Mouse (Mus musculus) R1 (cell line): ENCODE measurements around the gene Plod1.
"Not testable (repeated sequence)": the region's sequence is repeated elsewhere in the genome, so short reads cannot be mapped to it uniquely, and the experiment has no call there.

Experiments used
- DNase-seq: peaks from one replicate; pipeline ENCODE4 v3.0.0-alpha.2; 2018; ENCODE audit warnings: low read depth, low spot score

The Plod1 gene

DNA sequence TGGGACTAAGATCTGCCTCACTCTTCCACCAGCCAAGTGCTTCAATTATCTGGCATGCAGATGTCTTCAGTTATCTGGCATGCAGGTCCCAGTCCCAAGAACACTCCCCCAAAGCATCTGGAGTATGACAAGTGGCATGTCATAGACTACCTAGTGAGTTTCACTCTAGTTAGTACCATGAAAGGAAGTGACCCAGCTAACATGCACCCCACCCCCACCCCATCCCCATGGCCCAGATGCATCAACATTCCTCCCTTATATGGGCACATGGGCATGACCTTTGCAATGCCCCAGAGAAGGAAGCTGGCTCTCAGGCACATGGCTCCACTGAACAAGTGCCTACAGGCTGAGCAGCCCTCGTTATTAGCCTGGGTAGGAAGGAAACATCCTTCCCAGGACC, 40.2 kb downstream of the Plod1 start:
- no peak for DNase-seq

DNA sequence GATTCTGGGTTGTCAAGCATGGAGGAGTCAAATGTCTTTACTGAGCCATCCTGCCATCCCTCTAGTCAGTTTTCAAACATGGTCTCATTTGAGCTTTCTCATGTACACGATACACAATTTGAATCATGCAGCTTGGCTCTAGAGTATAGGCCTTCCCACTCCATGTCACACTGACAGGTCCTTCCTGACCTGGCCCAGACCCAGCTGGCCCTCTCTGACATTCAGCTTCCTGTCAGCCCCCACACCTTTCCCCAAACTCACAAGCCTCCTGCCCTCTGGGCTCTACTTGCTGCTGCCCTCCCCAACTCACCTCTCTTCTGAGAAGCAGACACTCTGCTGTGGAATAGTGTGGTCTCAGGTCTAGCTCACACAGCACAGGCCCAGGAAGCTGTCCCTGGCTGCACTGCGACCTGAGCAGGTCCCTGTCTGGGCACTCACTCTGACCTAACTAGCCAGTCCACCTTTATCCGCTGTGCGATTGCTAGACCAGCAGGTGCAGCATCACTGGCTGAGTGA, 40.7 kb downstream of the Plod1 start:
- DNase-seq: no peak

DNA sequence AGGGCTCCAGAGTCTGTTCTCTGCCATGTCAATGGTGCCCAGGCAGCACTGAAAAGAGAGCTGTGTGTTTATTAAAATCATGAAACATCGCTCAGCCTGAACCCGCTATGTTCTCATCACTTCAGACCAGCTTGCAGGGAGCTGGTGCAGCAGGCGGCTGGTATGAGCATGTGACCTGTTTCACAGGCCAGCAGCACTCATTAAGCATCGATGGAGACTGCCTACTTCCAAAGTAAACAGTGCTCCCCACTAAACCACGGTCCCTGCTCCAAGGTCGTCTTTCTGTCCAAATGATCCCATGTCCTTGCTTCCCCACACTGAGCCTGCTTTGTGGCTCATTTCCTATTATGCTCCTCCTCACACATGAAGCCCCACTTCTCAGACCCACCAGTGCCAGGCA, 46.2 kb downstream of the Plod1 start:
- no peak for DNase-seq

DNA sequence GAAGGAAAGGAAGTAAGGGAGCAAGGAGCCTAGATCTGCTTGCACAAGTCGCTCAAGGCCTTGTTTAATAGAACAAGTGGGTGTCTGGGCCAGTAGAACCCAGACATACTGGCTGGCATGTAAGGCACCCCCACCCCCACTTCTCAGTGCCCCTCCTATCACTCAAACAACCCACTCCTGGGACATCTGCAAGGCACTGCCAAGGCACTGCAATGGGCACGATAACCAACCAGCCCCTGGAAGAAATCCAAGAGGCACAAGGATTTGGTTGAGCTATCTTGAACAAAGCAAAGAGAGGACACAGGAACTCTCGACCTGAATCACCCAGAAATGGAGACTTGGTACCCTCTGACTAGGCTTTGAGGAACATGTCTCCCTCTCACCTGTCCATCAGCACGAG, 48.3 kb downstream of the Plod1 start:
- no peak for DNase-seq

DNA sequence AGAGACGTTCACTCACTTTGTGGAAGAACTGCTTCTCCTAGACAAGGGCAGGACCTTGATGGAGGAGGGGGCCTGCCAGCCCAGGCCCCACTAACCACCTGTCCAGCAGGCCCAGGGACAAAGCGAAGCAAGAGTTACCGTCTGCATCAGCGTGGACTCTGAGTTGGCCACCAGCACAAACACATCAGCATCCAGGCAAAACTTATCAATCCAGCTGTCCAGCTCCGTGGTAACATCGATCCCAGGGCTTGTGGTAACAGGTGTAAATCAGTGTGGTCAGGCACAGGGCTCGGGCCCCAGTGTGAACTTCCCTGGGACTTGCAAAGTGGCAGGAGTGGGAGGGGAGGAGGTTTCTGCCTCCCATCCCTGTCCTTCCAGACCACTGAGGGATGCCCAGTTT, 49.3 kb downstream of the Plod1 start:
- DNase-seq: no peak

DNA sequence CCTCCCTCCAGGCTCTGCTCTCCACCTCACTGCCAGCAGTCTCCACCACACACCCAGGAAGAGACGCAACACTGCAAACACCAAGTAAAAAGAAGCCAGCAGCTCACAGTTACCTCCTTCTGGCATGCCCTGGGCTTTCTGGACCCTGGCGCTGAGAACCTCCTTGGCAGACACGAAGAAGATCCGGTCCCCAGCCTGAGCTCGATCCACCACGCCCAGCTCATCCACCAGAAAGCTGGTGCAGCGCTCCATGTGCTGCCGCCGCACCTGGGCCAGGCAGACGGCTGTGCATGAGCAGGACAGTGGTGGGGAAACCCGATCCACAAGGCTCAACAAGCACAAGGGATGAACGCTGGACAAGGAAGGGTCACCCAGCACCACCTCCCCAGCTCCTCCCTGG, 50.4 kb downstream of the Plod1 start:
- DNase-seq: no peak

DNA sequence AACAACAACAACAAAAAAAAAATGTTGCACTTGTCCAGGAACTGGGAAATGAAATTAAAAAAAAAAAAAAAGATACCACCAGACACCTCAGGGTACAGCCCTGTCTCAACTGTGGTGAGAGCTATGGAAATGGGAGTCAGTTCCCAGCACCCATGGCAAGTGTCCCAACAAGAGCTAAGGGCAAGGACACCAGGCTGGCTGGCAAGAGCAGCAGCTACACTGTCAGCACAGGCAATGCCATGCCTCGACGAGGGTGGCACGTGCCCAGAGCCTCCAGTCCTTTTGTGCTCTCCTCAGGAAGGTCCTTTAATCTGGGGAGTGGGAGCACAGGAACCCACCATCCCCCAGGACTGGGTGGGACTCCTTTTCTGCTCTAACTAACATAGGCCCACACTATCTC, 52.4 kb downstream of the Plod1 start:
- DNase-seq: no peak

DNA sequence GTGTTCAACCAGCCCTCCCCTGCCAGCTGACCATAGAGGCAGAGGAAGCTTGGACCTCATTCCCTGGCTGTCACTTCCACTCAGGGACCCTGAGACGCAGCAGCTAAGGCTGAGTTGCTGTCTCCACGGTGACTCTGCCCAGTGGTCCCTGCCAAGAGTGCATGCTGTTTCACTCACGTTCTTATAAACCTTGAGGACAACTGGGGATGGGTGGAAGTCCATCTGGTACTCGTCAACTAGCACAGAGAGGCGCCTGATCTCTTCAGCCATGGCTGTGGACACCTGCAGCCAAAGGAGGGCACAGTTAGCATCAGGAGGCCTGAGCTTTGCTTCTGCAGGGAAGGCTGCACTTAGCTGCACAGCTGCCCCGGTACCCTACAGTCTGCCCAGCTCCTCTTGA, 53.5 kb downstream of the Plod1 start:
- no peak for DNase-seq

DNA sequence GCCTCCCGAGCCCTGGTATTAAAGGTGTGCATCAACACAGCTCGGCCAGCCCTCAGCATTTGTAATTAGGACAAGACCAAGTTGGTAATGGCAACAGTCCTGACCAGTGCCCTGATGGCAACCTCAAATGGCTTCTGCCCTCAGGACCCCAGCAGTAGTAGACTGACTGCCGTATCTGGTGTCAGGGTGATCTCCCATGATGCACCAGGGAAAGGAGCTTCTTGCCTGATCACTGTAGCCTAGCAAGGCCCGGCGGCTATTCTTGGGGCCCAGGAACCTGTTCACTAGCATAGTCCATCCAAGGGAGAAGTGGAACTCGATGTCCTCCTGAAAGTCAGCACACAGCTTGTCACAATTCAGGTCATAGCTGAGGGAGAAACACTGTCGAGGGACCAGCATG, 54.8 kb downstream of the Plod1 start:
- no peak for DNase-seq

DNA sequence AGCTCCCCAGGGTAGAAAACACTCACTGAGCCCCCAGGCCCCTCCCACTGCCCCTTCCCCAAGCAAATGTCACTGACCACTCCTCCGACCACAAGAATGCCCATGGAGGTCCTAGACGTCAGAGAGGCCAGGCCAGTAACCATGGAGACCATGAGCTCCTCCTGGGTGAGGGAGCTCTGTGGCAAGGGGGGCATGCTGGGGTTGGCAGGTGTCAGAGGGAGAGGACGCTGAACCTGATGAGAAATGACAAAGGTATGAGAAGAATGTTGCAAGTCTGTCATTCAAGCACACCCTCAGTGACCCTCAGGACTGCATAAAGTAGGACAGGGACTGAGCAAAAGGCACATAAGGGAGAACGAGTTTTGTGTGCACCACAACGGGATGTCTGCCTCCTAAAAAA, 56.7 kb downstream of the Plod1 start:
- DNase-seq: peak; percentile 60

DNA sequence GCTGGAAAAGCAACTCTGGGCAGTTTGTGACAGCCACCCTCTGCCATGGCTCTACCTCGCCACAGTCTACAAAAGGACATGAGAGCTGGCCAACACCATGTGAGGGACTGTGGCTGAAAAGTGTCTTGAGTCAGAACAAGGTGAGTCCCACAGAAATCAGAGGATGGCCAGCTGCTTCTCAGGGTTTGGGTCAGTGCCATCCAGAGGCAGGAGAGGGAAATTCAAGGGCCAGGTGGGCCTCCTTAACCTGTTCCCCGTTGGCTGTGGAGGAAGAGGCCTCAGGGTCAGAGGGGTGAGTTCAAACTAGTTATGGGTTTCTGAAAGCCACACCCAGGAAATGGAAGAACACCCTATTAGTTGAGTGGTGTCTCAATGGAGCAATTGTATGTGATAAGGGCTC, 57.1 kb downstream of the Plod1 start:
- no peak for DNase-seq

DNA sequence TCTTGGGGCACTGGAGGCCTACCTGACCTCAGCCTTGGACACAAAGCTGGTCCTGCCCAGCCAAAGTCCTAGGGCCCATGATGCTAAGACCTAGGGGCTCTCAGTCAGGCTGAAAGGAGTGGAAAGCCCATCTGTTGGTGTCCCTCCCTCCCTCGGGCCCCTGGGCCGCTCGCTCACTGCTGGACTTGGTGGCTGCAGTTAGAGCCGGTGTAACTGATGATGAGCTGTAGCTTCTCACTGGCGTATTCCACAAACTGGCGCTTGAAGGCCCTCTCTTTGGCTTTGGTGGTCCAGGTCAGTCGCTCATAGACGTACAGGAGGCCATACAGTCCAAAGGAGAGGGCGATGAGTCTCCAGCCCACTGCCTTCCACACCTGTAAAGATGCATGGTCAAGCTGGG, 58.0 kb downstream of the Plod1 start:
- no peak for DNase-seq

DNA sequence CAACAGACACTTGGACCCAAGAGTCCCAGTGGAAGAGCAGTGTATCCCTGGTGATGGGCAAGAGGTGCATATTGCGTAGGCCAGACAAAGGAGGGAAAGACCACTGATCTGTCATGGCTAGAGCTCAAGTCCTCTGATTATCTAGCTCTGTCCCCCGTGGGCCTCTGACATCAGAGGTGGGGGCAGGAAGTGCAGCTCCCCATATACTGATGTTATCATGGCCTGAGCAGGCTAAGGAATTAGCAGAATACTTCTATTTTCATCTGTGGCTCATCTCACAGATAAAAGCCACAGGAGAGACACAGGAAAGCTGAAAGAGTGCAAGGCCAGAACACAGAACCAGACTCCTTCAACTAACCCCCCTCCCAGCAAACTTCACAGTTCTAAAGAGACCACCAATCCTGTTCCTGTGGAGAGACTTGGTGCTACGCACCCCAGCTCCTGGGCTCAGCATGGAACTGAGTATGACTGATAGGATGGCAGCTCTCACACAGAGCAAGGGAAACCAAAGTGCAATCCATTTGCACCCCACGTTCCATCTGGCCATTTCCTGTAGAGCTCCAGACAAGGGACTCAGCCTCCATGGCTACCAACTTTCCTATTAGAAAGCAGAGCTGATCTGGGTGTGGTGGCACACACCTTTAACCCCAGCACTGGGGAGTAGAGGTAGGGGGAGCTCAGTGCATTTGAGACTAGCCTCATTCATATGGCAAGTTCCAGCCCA, 60.6 kb downstream of the Plod1 start:
- no peak for DNase-seq

DNA sequence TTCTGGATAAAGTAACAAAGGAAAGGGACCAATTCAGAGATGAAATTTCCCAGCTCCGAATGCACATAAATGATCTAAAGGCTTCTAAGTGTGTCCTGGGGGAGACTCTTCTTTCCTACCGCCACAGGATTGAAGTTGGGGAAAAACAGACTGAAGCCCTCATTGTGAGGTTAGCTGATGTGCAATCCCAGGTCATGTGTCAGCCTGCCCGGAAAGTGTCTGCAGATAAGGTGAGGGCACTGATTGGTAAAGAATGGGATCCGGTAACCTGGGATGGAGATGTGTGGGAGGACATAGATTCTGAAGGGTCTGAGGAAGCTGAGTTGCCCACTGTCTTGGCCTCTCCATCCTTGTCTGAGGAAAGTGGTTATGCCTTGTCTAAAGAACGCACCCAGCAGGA, 67.3 kb downstream of the Plod1 start:
- DNase-seq: no peak

DNA sequence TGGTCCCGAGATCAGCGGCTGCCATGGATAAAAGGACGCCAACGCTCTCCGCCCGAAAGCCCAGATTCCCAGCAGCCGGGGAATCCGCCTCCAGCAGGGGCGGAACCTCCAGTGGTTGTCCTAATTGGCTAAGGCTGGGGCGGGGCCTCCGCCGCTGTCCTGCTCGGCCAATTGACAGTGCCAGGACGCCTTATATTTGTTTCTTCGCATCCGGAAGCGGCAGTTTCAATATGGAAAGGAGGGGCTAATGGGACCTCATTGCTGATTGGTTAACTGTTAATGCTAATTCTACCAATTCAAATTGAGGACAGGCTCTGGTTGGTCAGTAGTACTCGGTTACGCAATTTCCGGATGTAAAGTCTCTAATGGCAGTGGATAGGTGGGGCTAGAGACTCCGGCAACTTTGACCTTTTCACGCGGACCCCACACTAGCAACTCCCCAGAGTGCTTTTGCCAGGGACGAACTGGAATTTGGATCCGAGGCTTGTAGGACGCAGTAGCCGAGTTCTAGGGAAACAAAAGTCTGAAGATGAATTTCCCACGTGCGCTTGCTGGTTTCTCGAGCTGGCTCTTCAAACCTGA, 68.0 kb downstream of the Plod1 start, which contains the start of the genes Miip and Fv1:
Gene Miip, minus strand, starts transcription at position 367 of the 582 bp plus-strand sequence.
Gene Fv1, plus strand, starts transcription at position 530 of the 582 bp plus-strand sequence.
- peak; percentile 90 for DNase-seq

DNA sequence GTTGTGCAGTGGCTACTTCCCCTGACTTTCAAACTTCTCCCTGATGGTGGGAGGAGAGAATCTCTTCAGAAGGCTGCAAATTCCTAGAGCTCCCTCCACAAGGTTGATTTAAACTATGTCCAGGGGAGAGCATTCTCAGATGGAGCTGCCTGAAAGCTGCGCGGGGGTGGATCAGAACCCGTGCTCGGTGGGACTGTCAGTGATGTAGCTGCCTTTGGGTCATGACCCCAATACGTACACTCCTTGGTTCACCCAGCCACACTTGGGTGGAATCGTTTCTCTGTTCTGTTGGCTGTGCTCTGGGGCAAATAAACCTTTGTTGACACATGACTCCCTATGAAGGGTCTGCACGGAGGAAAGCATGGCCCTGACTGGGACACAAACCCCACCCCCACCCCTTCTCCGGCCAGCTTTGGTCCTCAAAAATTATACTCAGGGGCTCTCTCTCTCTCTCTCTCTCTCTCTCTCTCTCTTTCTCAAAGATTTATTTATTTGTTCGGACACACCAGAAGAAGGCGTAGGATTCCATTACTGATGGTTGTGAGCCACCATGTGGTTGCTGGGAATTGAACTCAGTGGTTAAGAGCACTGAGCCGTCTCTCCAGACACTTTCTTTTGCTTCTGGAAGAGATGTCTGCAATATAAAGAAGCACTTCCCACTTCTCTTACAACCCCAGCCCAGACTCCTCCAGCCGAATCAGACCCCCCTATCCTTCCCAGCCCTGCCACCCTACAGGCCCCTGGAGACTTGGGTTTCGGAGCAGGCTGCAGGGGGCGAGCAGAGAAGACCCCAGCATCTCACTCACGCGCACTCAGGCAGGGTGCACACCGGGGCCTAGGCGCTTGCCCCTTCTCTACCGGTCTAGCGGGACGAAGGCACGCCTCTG, 68.8 kb downstream of the Plod1 start:
- DNase-seq: no peak

DNA sequence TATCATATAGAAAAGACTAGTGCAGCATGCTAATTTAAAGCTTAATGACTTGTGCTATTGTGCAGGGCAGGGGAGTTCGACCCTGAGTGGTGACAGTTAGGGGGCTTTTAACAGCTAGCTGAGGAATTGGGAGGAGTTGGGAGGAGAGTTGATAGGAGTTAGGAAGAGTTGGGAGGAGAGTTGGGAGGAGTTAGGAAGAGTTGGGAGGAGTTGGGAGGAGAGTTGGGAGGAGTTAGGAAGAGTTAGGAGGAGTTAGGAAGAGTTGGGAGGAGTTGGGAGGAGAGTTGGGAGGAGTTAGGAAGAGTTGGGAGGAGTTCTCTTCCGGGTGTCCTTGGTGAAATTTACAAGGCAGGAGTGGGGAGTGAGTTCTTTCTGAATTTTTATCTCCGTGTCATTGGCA, 69.8 kb downstream of the Plod1 start:
- not testable (repeated sequence) for DNase-seq

DNA sequence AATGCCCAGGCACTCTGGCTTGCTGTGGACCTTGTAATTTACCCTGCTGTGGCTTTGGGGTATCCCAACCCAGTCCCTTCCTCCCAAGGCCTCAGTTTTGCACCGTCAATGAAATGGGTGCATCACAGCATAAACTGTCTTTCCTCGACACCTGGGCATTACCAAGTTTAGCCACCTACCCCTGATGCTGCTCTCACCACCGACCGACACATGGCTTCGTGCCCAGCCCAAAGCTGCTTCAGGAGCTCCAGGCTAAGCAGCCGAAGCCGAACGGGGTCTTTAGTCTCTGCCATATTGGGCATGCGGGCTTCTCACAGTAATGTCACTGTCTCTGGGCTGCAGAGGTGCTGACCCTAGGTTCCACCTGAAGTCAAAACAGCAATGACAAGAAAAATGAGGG, 70.5 kb downstream of the Plod1 start:
- no peak for DNase-seq

DNA sequence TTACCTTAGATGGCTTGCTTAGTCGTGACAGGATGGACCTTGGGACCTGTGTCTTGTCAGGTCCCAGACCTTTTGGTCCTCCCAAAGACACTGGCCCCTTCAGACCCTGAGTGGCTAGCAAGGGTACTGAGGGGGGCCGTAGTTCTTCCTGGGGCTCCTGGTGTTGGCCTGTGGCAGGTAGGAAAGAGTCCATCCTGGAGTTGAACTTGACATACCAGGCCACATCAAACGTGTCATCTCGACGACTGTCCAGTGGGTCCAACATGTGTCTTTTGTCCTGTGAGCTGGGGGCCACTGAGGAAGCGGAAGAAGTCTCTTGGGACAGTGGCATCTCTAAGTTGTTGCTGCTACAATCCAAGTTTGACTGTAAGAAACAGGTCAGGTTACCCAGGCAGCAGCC, 70.9 kb downstream of the Plod1 start:
- DNase-seq: no peak

DNA sequence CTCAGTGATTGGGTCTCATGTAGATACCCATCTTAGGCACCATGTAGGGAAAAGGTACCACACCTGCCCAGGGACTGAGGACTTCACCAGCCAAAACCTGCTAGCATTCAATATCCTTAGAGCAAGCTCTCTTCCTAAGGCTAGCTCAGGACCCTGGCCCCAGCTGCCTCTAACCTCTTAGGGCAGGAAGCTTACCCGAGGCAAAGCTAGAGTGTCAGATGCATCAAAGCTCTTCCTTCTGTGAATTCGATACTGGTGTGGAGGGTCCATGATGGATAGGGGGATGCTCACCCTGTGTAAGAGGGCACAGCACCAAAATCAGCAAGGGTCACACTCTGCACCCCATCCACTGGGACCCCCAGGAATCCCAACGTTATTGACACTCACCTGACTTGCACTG, 74.5 kb downstream of the Plod1 start:
- DNase-seq: no peak
